Mouse (Mus musculus) kidney, embryonic 14.5 days (tissue): ENCODE measurements around the gene Gm3685. TPM values are rescaled to one million over a fixed set of nuclear protein-coding genes. Genes with fewer than 3 reads are reported as not detected.
A peak's percentile ranks its signal among the peaks of the same experiment; 100 is the strongest.
"Not testable (repeated sequence)": the region's sequence is repeated elsewhere in the genome, so short reads cannot be mapped to it uniquely, and the experiment has no call there.

Experiments
- ATAC-seq: fragments of 200-750 bp; cut with Nextera tagmentation; 2 replicates; pipeline ENCODE4 v1.8.0; 2017; ENCODE audit warnings: moderate number of reproducible peaks, mild to moderate bottlenecking, moderate TSS enrichment, moderate library complexity; ENCODE audit not compliant: low FRiP score, low TSS enrichment
- H3K27ac ChIP-seq: fragments of 300-500 bp; sonication (generic); 2 replicates; pipeline ENCODE4 v1.5.1; 2014; ENCODE audit warnings: low read depth, mild to moderate bottlenecking, low read length, moderate library complexity, mixed read lengths
- H3K27me3 ChIP-seq: fragments of 300-500 bp; sonication (generic); 2 replicates; pipeline ENCODE4 v1.6.1; 2014; ENCODE audit warnings: mild to moderate bottlenecking, low read length; ENCODE audit not compliant: control insufficient read depth, insufficient read depth
- H3K36me3 ChIP-seq: fragments of 300-500 bp; sonication (generic); 2 replicates; pipeline ENCODE4 v1.6.1; 2014; ENCODE audit warnings: low read length, mixed read lengths; ENCODE audit not compliant: control insufficient read depth, insufficient read depth
- H3K4me1 ChIP-seq: fragments of 300-500 bp; sonication (generic); 2 replicates; pipeline ENCODE4 v1.6.1; 2014; ENCODE audit warnings: low read length, mixed read lengths; ENCODE audit not compliant: control insufficient read depth, insufficient read depth
- H3K4me2 ChIP-seq: fragments of 300-500 bp; sonication (generic); replicated peaks from 2 replicates; pipeline ENCODE4 v1.6.1; 2014; ENCODE audit warnings: low read depth, mild to moderate bottlenecking, low read length
- H3K4me3 ChIP-seq: fragments of 300-500 bp; sonication (generic); 2 replicates; pipeline ENCODE4 v1.5.1; 2014; ENCODE audit warnings: mild to moderate bottlenecking, low read length
- H3K9ac ChIP-seq: fragments of 300-500 bp; sonication (generic); 2 replicates; pipeline ENCODE4 v1.6.1; 2014; ENCODE audit warnings: low read depth, mild to moderate bottlenecking, low read length, moderate library complexity
- H3K9me3 ChIP-seq: fragments of 300-500 bp; sonication (generic); 2 replicates; pipeline ENCODE4 v1.6.1; 2016; ENCODE audit warnings: low read length; ENCODE audit not compliant: control insufficient read depth
- WGBS: fragments of 180-500 bp; shearing (Covaris S2); extraction: QIAGEN DNeasy Blood & Tissue Kit; methylation state at CpG from one replicate; pipeline ENCODE4 v1.1.7; 2014; 5-methylcytosine and 5-hydroxymethylcytosine counted together
- polyA plus RNA-seq: library from polyadenylated mRNA; unstranded; fragments of >200 nt; fragmentation: Nextera tagmentation; extraction: Ambion mirVana; gene quantifications from 2 replicates; pipeline ENCODE4 v1.2.1, GENCODE M21; 2014

Gm3685 gene
- polyA plus RNA-seq: not detected in 2 replicates

GRCm38 (mm10) chr14:7044870-7045269 is at the start of gene Gm3685:
Gene Gm3685, minus strand, starts transcription at chr14:7044970.
- not testable (repeated sequence) for H3K4me1 ChIP-seq
- WGBS: no CpG with 5 or more reads among the region's 2 CpGs

GRCm38 (mm10) chr14:7026781-7027749 is 17.7 kb downstream of the Gm3685 start, which contains the start of gene Gm10406:
Gene Gm10406, minus strand, starts transcription at chr14:7027449.
- peak within 1 kb of the TSS; percentile 52 for H3K9ac ChIP-seq
- peak within 1 kb of the TSS; percentile 64 for H3K4me2 ChIP-seq
- not testable (repeated sequence) for H3K36me3 ChIP-seq, ATAC-seq, H3K9me3 ChIP-seq, H3K27ac ChIP-seq, H3K4me1 ChIP-seq, H3K27me3 ChIP-seq
- peak within 1 kb of the TSS; percentile 36 for H3K4me3 ChIP-seq
- 2% methylated on average over 30 of the region's 70 CpGs for WGBS

More at GRCm38 (mm10) chr14:7044870-7045269, at the start of gene Gm3685:
- ATAC-seq, H3K9ac ChIP-seq, H3K4me2 ChIP-seq, H3K9me3 ChIP-seq, H3K27me3 ChIP-seq, H3K27ac ChIP-seq, H3K4me3 ChIP-seq, H3K36me3 ChIP-seq: not testable (repeated sequence)

GRCm38 (mm10) chr14:7026274-7026673 is 18.5 kb downstream of the Gm3685 start:
- not testable (repeated sequence) for H3K27me3 ChIP-seq, H3K4me1 ChIP-seq, H3K9ac ChIP-seq, ATAC-seq, H3K4me3 ChIP-seq, H3K27ac ChIP-seq, H3K4me2 ChIP-seq, H3K36me3 ChIP-seq, H3K9me3 ChIP-seq
- 8% methylated on average over 9 of the region's 9 CpGs for WGBS

Other genes starting within 250 kb of the Gm3685 start
- not detected in 2 replicates for gene Gm3642, start 204.7 kb downstream of the Gm3685 start, polyA plus RNA-seq
- 0.43 and 0.84 TPM in 2 replicates for gene Gm3667, start 155.0 kb downstream of the Gm3685 start, polyA plus RNA-seq
- not detected in 2 replicates for gene Gm6356, start 71.2 kb downstream of the Gm3685 start, polyA plus RNA-seq
- gene Gm10406, start 17.5 kb downstream of the Gm3685 start, polyA plus RNA-seq: 0.58 and 0.77 TPM in 2 replicates
- 1.3 and 1.6 TPM in 2 replicates for gene Gm3696, start 55.7 kb upstream of the Gm3685 start, polyA plus RNA-seq
- gene Gm6676, start 80.4 kb upstream of the Gm3685 start, polyA plus RNA-seq: not detected in 2 replicates
- gene Gm3512, start 129.6 kb upstream of the Gm3685 start, polyA plus RNA-seq: 4.1 and 4.6 TPM in 2 replicates
- not detected in 2 replicates for gene Gm16434, start 149.6 kb upstream of the Gm3685 start, polyA plus RNA-seq
- not detected in 2 replicates for gene Gm3727, start 219.7 kb upstream of the Gm3685 start, polyA plus RNA-seq